Mouse (Mus musculus) E14TG2a.4 (cell line): Measurements from ENCODE around the gene Sowahd.

ENCODE experiments used
- H3K27me3 ChIP-seq: 2 replicates; pipeline ENCODE4 v1.6.1; 2014; ENCODE audit warnings: low read length, control low read depth; ENCODE audit not compliant: insufficient read depth
- H3K36me3 ChIP-seq: 2 replicates; pipeline ENCODE4 v1.6.1; 2014; ENCODE audit warnings: low read length, control low read depth; ENCODE audit not compliant: insufficient read depth
- H3K4me1 ChIP-seq: replicated peaks from 2 replicates; pipeline ENCODE4 v1.6.1; 2014; ENCODE audit warnings: low read depth, low read length, control low read depth
- H3K4me3 ChIP-seq: replicated peaks from 2 replicates; pipeline ENCODE4 v1.5.1; 2014; ENCODE audit warnings: mild to moderate bottlenecking, low read length
- H3K9me3 ChIP-seq: 2 replicates; pipeline ENCODE4 v1.6.1; 2014; ENCODE audit warnings: low read length, control low read depth
- CTCF ChIP-seq: conservative IDR thresholded peaks from 2 replicates; pipeline ENCODE4 v1.5.1; 2014; ENCODE audit warnings: low read length
- NANOG ChIP-seq: IDR thresholded peaks from 2 replicates; pipeline ENCODE4 v1.6.1; 2014; ENCODE audit warnings: borderline replicate concordance, low read length, mixed read lengths
- POU5F1 ChIP-seq: IDR thresholded peaks from 2 replicates; pipeline ENCODE4 v1.6.1; 2014; ENCODE audit warnings: low read length, borderline replicate concordance

The Sowahd gene

DNA sequence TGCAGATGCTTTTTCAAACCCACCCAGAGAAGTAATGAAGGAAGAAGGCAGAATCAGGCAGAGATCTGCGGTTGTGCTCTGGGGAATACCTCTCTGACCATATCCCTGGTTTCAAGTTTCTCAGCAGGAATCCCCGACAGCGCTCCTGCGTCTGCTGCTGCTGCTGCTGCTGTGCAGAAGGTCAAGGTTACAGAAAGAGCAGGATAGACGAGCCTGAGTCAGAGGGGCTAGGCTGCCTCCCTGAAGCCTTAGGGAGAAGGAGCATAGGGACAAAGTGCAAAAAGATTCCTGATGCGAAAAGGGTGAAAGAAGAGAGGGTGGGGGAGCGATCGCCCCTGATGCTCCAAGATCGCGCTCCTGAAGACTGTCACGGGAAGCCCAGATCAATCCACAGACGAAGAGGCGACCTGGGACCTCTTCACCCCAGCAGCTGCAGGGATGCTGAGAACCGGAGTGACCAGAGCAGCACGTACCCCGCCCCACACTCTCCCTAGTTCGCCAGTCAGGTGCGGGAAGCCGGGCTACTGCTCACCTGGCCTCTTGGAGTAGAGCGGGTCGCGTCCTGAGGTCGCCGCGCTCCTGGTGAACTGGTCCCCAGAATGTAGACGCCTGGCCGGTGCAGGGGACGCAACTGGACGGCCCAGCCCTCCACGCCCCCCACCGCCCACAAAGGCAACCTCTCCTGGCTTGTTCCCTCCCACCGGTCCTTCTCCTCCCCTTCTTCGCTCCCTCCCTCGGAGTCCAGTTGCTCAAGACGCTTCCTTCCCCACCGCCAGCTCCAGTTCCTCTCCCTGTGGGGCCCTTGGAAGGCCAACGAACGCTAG is at the start of gene Sowahd:
Gene Sowahd (plus strand): TSS at position 780 of the 824 bp plus-strand sequence.
- Histone ChIP-seq H3K27me3 (peaks cover 45% of the 10 kb centered on the region), H3K4me1 (peaks cover 4% of the 10 kb centered on the region), H3K36me3 (no peaks in the 10 kb centered on the region), H3K4me3 (peak within 1 kb of the TSS; percentile 66), H3K9me3 (no peaks in the 10 kb centered on the region)
- TF ChIP-seq CTCF: no peak
- TF ChIP-seq NANOG: no peak
- no peak for TF ChIP-seq POU5F1

DNA sequence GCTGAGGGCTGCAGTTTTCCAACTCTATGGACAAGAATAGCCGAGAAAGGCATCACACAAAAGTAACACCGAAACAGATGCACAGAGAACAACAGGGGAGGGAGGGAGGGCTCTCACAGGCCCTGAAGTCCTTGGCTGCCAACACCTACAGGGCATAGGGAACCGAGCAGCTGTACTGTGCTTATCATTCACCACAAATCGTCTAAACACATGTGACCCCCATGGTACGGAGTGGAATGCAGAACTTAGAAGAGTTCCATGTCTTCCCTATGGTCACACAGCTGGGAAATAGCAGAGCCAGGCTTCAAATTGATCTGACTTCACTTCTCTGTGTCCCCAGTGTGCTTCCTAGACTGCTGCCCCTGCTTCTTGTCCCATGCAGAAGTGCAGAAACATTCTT is 34.8 kb upstream of the Sowahd start:
- no peaks in the 10 kb centered on the region for H3K36me3 ChIP-seq
- TF ChIP-seq NANOG: no peak
- no peak for TF ChIP-seq CTCF
- no peak for TF ChIP-seq POU5F1
- no peaks in the 10 kb centered on the region for H3K4me1 ChIP-seq
- no peak overlapping the region for H3K4me3 ChIP-seq
- H3K27me3 ChIP-seq: no peaks in the 10 kb centered on the region
- no peaks in the 10 kb centered on the region for H3K9me3 ChIP-seq

DNA sequence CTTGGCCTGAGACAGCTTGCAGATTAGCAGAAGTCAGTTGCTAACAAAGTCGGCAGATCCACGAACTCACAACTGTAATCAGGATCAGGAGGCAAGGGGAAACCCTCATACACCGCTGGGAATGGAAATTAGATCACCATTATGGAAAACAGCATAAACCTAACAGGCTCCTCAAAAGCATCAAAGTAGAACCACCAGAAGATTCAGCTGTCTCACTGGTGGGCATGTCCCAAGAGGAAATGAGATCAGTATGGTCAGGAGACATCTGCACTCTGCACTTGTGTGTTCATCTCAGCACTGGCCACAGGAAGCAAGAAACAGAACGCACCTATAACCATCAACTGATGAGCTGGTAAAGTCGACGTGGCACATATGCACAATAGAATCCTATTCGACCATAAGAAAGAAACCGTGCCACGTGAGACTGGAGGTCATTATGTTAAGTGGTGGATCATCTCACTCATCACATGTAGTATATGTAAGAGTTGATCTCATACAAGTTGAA is 30.4 kb upstream of the Sowahd start:
- H3K4me3 ChIP-seq: no peak overlapping the region
- no peaks in the 10 kb centered on the region for H3K36me3 ChIP-seq
- no peak for TF ChIP-seq CTCF
- no peak for TF ChIP-seq NANOG
- TF ChIP-seq POU5F1: no peak
- H3K9me3 ChIP-seq: no peaks in the 10 kb centered on the region
- H3K27me3 ChIP-seq: no peaks in the 10 kb centered on the region
- no peaks in the 10 kb centered on the region for H3K4me1 ChIP-seq

DNA sequence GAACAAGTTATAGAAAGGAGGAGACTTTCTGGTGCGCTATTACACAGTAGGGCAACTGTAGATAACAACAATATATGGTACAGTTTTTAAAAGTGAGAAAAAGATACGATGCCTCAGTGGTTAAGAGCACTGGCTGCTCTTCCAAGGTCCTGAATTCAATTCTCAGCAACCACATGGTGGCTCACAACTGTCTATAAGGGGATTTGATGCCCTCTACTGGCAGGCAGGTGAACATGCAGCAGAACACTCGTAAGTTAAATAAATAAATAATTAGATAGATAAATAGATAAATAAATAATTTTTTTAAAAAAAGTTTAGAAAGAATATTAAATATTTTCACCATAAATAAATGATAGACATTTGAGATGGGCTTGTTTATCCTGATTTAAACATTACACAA is 29.6 kb upstream of the Sowahd start:
- Histone ChIP-seq H3K4me3 (no peak overlapping the region), H3K27me3 (no peaks in the 10 kb centered on the region), H3K36me3 (no peaks in the 10 kb centered on the region), H3K9me3 (no peaks in the 10 kb centered on the region), H3K4me1 (no peaks in the 10 kb centered on the region)
- TF ChIP-seq CTCF: peak; percentile 60
- no peak for TF ChIP-seq NANOG
- no peak for TF ChIP-seq POU5F1

DNA sequence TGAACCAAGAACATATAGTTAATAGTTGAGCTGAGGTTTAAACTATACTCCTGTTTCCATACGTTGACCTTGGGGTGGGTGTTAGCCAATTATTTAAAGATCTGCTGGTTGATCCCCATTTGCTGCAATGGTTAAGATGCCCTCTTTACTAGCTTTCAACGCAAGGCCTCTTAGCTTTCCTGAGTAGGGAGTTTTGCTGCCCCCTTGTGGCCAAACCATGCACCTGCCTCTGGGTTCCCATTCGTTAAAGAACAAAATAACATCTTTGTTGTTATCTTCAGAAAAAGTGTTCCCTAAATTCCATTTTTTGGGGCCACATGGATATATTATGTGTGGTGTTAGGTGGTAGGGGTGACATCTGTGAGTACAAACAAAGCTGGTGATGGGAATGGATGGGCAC is 26.0 kb upstream of the Sowahd start:
- no peak for TF ChIP-seq NANOG
- peak; percentile 78 for TF ChIP-seq CTCF
- Histone ChIP-seq H3K36me3 (no peaks in the 10 kb centered on the region), H3K9me3 (no peaks in the 10 kb centered on the region), H3K4me1 (no peaks in the 10 kb centered on the region), H3K4me3 (no peak overlapping the region), H3K27me3 (no peaks in the 10 kb centered on the region)

DNA sequence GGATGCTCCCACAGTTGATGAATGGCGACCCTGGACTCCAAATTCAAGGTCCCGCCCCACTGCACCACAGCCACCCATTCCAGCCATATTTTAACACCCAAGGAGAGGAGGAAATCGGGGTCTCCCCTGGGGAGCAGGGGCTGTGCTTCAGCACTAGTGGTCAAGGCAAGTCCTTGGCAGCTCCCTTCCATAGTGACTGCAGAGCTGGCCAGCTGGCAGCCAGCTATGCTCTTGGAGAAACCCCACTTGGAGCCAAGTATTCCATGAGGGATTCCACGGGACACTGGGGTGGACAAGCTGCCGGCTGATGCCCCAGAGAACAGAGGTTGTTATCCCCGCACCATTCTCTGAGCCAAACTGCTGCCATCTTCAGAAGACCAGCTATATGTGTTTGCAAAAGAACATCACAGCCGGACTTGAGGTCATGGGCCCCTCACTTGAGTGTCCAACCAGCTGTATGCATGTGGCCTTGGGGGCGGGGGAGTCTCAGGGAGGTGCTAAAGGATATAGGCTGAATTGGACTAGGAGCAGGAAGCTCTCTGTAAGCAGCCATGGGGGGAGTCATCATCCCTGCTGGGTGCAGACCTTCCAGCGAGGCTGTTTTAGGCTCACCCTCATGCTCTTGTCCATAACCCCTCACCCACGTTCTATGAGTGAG is 24.9 kb upstream of the Sowahd start:
- TF ChIP-seq CTCF: no peak
- TF ChIP-seq NANOG: no peak
- no peak for TF ChIP-seq POU5F1
- H3K36me3 ChIP-seq: no peaks in the 10 kb centered on the region
- H3K27me3 ChIP-seq: no peaks in the 10 kb centered on the region
- no peaks in the 10 kb centered on the region for H3K4me1 ChIP-seq
- H3K9me3 ChIP-seq: no peaks in the 10 kb centered on the region
- H3K4me3 ChIP-seq: no peak overlapping the region

DNA sequence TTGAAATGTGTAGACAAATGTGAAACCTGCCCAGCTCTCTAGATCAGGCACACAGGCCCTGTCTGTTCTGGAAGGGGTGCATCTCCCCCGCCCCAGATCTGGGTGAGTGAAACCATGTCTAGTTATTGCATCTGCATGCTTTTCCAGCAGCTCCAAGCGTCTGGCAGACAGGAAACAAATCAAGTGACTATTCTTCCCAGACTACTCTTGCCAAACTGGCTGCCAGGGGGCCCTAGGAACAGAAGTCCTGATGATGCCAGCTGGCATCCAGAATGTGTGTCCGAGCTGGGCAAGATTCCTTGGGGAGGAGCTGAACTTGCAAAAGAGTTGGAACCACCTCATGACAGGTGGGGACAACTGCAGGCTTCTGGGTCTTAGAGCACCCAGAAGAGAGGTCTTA is 20.3 kb upstream of the Sowahd start:
- Histone ChIP-seq H3K36me3 (no peaks in the 10 kb centered on the region), H3K4me3 (no peak overlapping the region), H3K27me3 (no peaks in the 10 kb centered on the region), H3K4me1 (peaks cover 7% of the 10 kb centered on the region), H3K9me3 (no peaks in the 10 kb centered on the region)
- TF ChIP-seq POU5F1: no peak
- TF ChIP-seq CTCF: no peak
- no peak for TF ChIP-seq NANOG

DNA sequence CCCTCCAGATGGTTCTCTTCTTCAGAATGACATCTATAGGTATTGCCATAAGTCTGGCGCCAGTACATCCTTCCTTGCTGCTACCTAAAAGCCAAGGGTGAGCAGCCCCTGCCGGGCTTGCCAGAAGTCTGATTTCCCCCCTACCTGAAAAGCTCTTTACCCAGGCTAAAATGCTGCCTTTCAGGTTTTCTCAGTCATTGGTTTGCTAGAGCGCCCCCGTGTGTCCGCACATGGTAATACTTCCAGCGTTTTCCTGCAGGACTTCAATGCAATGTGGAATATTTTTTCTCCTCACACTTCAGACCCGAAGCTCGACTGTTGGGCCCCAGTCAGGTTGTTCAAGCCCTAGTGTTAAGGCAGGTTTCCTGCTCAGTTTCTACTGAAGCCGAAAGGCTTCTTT is 5.9 kb upstream of the Sowahd start:
- TF ChIP-seq CTCF: peak; percentile 78
- TF ChIP-seq POU5F1: no peak
- no peak overlapping the region for H3K4me3 ChIP-seq
- H3K27me3 ChIP-seq: peaks cover 7% of the 10 kb centered on the region; the same call in 1 of the 2 replicates
- no peaks in the 10 kb centered on the region for H3K36me3 ChIP-seq
- peaks cover 18% of the 10 kb centered on the region for H3K9me3 ChIP-seq
- no peaks in the 10 kb centered on the region; the same call in 1 of the 2 replicates for H3K4me1 ChIP-seq
